Mouse (Mus musculus): ENCODE data around the gene Stpg1. TPM values are rescaled to one million over a fixed set of nuclear protein-coding genes. Genes with fewer than 3 reads are reported as not detected.

Gene Stpg1
- 0.18 and 0.90 TPM in 2 replicates for polyA plus RNA-seq (2012; ENCODE audit: low replicate concordance)

DNA sequence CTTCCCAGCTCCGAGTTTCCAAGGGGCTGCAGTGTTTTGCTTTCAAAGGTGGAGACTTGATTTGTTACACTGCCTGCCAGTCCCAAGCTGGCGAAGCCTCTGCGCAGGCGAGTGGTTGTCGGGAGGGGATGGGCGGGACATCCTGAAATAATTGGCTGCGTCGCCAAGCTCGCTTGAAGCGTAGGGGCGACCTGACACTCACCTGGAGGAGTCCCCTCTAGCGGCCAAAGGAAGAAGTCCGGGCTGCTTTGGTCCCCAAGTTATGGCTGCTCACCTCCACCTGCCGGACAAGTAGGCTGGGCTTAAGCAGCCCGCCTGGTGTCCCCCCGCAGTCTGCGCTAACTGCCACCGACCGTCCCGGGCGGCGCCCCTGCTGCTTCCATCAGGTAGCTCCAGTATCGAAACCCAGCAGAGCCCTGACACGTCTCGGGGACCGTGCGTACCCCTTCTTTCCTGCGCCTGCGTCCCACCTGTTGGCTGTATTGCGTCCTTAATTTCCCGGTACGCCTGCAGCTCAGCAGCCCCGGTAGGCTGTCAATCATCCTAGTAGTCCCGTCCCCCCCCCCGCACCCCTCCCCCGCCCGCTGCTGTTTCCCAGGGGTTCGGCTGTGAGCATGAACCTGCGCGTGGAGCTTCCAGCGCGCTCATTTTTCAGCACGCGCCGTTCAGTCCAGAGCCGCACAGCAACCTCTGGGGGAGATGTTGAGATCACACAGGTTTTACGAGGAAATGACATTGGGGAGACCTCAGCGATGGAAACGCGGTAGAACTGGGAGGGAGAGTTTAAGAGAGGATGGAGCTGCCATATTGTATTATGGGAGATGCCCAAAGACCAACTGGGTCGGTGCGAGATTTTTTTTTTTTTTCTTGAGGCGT, at the start of gene Stpg1, which contains the start of gene Nipal3:
Gene Stpg1 (plus strand): TSS at position 270 of the 876 bp plus-strand sequence.
Gene Nipal3 (minus strand): TSS at position 518 of the 876 bp plus-strand sequence.

DNA sequence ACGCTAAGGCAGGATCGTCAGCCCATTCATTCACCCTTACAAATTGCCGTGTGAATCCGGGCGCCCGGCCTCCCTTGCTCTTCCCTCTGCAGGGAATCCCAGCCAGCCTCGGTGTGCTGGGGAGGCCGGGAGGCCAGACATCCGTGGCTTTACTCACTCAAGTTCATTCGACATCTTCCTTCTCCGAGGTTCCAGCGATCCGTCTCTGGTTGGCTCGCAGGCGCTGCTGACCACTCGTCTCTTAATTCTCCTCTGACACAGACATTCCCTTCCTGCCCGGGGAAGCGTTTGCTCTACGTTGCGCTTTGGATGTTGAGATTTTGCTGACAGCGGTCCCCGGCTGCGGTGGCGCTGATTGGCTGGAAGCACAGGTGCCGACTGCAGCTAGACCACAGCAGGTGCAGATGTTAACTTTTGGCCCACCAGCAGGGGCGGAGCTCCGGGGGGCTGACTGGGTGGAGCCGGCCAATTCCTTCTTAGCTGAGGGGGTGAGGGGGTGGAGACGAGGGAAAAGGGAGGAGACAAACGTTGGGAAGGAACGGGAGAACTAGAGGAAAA, 78.7 kb downstream of the Stpg1 start, which contains the start of gene Grhl3:
Gene Grhl3 (minus strand): TSS at position 380 of the 558 bp plus-strand sequence.

Other genes starting within 250 kb of the Stpg1 start
- gene Clic4, start 222.0 kb upstream of the Stpg1 start, polyA plus RNA-seq (2012; ENCODE audit: low replicate concordance) = 16.1 and 18.9 TPM in 2 replicates
- gene Srrm1, start 141.5 kb upstream of the Stpg1 start, polyA plus RNA-seq (2012; ENCODE audit: low replicate concordance) = 302 and 539 TPM in 2 replicates
- 2.3 and 6.2 TPM in 2 replicates for gene Ncmap, start 96.6 kb upstream of the Stpg1 start, polyA plus RNA-seq (2012; ENCODE audit: low replicate concordance)
- gene Rcan3, start 60.9 kb upstream of the Stpg1 start, polyA plus RNA-seq (2012; ENCODE audit: low replicate concordance) = 8.4 and 13.0 TPM in 2 replicates
- gene Nipal3, start 248 bp downstream of the Stpg1 start, polyA plus RNA-seq (2012; ENCODE audit: low replicate concordance) = 60.6 and 297 TPM in 2 replicates
- gene Grhl3, start 78.8 kb downstream of the Stpg1 start, polyA plus RNA-seq (2012; ENCODE audit: low replicate concordance) = not detected in 2 replicates
- 0.56 and 1.1 TPM in 2 replicates for gene Ifnlr1, start 191.5 kb downstream of the Stpg1 start, polyA plus RNA-seq (2012; ENCODE audit: low replicate concordance)
- gene Il22ra1, start 233.4 kb downstream of the Stpg1 start, polyA plus RNA-seq (2012; ENCODE audit: low replicate concordance) = 0.06 TPM in 1 of 2 replicates, not detected in the other